Mouse (Mus musculus): Measurements from ENCODE around the gene Ncf2.

GRCm38 (mm10) chr1:152771016-152771415, 29.0 kb upstream of the Ncf2 start:
- TF ChIP-seq CTCF (IDR thresholded peaks at IDR 0.05; ENCODE audit: low read depth) (no peak), EP300 (optimal IDR thresholded peaks at IDR 0.05) (no peak)
